Mouse (Mus musculus) lung, postnatal 25 days (tissue): ENCODE measurements around the gene Tmem169.

ENCODE experiments used
- DNase-seq: peaks from one replicate; pipeline ENCODE4 v3.0.0; 2022; ENCODE audit warnings: low spot score

The Tmem169 gene

DNA sequence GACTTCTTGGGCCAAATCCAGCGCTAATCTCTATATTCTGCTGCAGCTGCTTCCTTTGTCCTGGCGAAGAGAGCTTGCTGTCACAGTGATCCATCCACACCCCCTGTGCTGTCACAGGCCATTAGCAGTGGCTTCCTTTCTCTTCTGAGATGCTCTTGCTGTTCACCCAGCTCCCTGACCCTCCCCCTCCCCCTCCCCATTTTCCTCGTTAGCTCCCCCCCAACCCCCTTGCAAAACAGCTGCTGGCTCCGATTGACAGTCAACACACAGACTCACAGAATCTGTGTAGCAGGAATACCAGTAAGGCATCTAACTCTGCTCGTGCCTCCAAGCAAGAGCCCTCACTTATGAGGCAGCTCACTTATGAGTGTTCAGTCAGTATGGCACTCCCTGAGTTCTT lies 2.7 kb downstream of the Tmem169 start:
- no peak for DNase-seq

DNA sequence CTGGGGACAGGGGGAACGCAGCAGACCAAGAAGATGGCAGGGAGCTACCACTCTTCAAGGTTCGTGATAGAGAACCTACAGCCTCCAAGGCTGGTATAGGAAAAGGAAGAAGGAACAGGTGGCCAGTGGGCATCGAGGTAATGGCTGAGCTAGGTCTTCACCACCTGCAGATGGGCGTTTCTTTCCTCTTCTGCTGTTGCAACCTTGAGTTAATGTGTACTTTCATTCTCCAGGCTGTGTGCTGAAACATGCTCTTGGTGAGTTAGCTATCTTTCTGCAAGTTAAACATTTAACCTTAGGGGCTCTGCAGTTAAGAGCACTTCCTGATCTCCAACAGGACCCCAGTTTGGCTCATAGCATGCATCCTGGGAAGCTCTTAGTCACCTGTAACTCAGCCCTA lies 3.7 kb downstream of the Tmem169 start:
- no peak for DNase-seq

DNA sequence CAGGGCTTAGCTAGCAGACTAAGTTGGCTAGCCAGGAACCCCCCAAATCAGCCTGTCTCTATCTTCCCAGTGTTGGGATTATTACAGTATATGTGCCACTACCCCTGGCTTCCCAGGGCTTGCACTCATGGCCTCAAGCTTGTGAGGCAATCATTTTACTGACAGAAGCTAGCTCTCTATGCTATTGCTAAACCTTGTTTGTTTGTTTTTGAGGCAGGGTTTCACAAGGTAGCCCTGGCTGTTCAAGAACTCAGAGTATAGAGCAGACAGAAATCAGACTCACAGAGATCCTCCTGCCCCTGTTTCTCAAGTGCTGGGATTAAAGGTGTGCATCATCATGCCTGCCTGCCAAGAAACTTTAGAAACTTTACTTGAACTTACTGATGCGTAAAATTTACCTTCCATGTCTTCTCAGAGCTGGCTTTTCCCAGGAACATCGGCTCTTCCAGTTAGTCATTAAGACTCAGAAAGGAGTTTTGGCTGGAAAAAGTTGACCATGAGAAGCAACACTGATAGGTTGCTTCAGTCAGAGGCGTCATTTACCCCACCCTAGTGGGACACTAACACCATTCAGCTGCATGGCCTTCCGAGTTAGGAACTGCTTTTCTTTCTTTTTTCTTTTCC lies 4.5 kb downstream of the Tmem169 start:
- DNase-seq, result no peak

DNA sequence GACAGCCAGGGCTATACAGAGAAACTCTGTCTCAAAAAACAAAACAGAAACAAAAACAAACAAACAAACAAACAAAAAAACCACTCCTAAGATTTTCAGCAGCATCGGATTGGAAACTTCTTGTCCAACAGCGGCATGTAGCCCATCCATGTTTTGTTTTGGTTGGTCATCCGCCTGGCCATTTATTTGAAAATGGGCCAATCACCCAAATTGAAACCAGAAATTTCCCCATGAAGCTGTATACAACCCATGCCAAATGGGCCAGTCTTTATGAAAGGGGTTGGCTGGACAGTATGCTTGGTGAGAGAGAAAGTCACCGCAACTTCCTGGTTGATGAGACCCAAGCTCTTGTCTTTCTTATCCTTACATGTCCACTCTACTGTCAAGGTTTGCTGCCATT lies 6.7 kb downstream of the Tmem169 start:
- no peak for DNase-seq

DNA sequence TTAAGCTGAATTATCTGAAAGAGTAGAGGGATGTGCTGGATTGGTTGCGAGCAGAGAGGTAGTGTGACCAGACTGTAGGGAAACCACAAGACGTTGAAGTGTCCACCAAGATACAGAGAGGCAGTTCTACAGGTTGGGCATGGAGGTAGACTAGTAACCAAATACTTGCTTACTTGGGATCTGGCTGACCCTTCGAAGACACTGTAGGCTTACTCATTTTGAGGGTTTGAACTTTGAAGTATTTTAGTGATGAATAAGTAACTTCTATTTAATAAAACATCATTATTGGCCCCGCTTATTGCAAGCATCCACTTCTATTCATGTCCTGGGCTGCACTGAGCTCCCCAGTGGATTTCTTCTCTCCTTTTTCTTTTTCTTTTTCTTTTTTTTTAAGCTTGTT lies 7.3 kb downstream of the Tmem169 start:
- DNase-seq, result no peak

DNA sequence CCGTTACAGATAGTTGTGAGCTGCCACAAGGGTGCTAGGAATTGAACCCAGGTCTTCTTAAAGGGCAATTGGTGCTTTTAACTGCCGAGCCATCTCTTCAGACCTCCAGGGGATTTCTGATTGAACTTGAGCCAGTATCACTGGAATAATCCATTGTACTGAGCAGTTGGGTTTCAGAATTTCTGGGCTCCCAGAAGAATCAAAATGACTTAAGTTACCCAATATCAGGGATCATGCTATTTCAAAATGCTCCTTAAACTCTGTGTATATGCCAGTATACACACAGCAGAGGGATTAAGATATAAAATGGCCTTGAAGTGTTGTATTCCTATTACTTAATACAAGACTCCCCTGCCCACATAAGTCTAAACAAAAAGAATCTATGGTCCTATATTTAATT lies 7.8 kb downstream of the Tmem169 start:
- DNase-seq, result no peak

DNA sequence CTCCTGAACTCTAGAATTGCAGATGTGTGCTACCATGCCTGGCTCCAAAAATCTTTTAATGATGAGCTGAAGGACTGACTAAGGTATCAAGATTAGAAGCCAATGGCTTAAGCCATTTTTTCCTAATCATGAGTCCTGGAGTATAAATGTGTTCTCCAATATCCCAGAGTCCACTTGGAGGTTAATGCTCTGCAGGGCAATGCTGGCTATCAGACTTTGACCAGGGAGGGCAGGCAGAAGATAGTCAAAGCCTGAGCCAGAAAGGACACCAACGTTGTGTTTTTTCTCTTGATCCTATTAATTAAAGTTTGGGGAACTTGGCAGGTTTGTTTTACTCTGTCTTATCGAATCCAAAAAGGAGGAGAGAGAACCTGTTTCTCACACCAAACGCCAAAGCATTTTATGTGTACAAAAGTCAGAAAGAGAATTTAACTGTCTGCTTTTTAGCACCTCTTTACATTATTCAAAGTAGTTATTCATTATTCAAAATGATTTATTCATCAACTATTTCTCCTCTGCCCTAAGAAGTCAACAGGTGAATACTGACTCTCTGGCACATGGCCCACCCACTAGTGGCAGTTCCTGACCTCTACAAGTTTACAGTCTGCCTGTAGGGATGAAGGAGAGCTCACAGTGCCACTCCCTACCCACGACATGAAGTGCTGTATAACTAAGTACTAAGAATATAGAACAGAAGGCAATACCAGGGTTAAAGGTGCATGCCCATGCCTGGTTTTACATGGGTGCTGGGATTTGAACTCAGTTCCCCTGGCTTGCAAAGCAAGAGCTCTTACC lies 9.9 kb downstream of the Tmem169 start:
- no peak for DNase-seq

DNA sequence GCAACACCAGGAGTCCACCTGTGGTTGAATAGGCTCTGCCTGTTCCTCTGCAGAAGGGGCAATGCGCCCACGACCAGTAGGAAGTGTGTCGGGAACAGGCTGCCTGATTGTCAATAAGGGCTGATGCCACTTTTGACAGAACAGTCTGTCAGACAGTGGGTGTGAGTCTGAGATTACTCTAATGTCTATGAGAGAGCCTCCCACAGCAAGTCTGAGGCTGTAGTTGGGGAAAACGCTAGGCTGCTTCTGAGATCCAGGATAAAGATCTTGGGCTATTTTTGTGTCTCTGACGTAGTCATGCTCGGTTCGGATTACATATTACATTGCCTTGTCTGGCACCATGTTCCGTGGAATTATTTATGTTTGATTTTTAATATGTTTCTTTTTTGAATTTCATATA lies 11.6 kb downstream of the Tmem169 start:
- no peak for DNase-seq

DNA sequence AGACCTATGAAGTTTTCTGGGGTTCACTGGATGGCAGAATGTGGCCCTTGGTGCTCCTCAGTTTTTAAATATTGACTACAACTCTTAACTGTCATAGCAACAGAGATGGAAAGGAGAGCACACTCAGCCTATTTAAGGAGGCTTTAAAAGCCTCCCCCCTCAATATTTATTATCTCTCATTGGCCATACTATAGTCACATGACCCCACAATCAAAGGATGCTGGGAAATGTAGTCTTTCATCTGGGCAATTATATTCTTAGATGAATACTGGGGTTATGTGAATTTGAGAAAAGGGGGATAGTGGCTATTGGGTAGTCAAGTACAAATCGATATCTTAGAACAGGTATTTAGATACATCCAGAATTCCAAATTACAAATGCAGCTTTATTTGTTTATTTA lies 17.7 kb downstream of the Tmem169 start:
- DNase-seq, result no peak

DNA sequence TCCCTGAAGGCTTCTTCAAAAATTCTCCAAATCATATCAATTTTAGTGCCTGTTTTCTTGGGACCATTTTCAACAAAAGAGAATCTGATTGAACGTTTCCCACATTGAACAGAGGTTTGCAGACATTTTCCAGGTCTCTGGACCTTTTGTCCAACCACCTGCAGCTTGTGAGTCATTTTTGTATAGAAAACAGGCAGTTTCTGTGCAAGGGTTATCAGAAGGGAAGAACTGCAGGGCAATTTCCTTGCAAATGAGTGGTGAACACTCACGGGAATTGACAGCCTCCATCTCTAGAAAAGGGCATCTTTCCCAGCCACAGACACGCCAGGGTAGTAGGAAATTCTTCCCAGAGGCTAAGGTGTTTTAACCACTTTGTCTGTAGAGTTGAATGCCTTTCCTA lies 22.1 kb downstream of the Tmem169 start:
- DNase-seq, result no peak

DNA sequence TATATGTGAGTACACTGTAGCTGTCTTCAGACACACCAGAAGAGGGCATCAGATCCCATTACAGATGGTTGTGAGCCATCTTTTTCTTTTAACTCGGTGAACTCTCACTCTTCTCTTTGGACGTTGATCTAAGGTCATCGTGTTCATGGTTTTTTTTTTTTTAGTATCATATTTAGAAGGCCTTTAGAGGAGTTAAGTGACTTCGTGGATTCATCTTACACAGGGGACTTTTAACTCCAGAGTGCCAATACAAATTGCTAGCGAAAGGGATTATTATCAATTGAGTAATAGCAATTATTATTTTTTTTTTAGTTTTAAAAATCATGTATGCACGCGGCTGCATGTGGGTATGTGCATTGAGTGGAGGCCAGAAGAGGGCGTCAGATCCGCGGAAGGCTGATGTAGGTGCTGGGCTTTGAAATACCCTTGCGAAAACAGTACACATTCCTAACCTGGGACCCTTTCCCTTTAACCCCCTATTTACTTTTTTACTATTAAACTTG lies 22.6 kb downstream of the Tmem169 start:
- DNase-seq, result peak; percentile 27

DNA sequence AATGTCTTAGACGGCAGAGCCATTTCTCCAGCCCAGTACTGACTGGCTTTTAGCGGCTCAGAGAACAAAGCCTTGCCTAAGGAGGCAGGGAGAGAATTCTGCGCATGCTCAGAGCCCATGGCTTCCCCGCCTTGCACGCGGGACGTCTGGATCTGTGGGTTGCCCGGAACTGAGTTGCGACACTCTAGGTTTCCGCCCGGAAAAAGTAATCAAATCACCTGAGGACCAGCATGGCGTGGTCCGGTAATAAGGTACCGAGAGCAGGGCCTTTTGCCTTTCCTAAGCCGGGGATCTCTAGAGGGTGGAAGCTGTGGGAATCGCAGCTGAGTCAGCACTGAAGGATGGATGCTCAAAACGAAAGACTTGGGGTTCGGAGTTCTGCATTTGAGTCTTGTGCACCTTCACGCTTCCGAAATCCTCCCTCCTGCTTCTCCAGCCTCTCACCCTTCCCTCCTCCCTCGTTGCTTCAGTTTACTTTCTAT lies 23.2 kb downstream of the Tmem169 start, which contains the start of gene Xrcc5:
Xrcc5 (plus strand) TSS at position 105 of the 482 bp plus-strand sequence.
- peak; percentile 93 for DNase-seq

DNA sequence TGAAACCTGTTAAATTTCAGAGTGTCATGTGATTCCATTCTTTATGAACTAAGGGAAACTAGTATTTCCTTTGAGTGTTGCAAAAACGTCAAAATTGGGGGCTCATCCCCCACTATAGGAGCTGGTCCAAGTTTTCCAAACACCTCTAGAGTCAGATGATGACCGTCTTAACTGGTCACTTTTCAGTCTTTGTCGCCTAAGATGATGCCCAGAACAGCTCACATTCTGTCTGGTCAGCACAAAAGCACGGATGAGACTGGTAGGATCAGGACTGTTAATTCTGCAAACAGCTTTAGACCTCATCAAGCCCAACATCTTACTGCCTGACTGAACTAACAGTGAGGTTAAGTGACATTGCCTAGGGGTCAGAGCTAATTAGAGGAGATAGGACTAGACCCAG lies 24.8 kb downstream of the Tmem169 start:
- DNase-seq, result no peak

DNA sequence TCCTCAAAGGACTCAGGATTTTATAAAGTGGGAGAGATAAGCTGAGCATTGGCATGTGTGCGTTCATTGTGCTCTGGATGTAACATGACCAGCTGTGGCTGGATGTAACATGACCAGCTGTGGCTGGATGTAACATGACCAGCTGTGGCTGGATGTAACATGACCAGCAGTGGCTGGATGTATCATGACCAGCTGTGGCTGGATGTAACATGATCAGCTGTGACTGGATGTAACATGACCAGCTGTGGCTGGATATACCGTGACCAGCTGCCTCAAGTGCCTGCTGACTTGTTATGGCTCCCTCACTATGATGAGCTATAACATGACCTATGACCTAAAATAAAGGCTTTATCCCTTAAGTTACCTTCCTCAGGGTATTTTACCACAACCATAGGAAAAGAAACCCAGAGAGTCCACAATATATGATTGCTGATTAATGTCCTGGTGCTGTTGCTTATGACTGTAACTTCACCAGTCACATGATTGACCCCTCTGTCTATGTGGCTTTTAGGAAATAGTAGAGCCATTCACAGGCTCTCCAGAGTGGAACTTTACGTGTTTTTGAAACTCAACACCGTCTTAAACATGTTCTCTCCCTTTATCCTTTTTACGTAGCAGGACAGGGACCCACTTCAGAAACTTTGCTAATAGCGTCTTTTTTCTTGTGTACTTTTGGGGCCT lies 25.7 kb downstream of the Tmem169 start:
- no peak for DNase-seq

DNA sequence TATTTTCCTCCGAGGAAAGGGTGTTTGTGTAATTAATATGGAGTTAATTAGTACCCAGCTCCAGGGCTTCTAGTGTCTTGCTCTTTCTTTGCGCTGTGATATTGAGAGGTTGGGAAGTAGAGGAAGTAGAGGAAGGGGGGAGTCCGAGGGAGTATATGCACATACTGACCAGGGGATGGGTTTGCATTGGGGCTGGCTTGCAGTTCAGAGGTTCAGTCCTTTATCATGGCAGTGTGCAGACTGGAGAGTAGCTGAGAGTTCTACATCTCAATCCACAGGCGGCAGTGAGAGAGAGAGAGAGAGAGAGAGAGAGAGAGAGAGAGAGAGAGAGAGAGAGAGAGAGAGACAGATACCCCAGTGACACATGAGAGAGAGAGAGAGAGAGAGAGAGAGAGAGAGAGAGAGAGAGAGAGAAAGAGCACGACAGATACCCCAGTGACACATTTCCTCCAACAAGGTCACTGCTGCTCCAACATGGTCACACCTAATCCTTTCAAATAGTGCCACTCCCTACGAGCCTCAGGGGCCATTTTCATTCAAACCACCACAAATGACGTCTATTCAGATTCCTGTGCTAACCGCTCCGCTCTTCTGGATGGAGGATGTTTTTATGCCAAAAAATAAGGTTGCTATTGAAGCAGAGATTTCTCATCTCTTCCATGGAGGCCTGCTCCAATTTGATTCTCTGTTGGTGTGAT lies 28.7 kb downstream of the Tmem169 start:
- no peak for DNase-seq

DNA sequence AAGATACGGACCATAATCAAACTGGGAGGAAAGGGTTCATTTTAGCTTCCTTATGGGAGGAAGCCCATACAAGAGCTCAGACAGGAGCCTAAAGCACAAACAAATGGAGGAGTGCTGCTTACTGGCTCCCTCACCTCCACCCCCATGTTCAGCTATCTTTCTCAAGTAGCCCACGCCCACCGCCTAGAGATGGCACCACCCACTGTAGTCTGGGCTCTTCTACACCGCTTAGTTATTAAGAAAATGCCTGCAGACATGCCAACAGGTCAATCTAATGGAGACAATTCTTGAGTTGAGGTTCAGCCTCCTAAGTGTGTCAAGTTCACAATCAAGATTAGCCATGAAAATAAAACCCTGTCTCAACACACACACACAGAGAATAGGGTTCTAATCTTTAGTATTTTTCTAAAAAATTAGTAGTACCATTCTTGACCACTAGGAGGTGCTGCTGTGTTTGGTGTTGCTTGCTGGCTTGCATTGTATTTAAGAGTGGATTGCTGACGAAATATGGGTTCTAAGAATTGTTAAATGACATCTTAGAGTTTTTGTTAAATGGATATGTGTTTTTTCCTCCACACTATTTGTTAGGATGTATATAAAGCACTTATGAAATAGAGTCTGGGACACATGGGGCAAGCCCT lies 29.4 kb downstream of the Tmem169 start:
- peak; percentile 37 for DNase-seq

DNA sequence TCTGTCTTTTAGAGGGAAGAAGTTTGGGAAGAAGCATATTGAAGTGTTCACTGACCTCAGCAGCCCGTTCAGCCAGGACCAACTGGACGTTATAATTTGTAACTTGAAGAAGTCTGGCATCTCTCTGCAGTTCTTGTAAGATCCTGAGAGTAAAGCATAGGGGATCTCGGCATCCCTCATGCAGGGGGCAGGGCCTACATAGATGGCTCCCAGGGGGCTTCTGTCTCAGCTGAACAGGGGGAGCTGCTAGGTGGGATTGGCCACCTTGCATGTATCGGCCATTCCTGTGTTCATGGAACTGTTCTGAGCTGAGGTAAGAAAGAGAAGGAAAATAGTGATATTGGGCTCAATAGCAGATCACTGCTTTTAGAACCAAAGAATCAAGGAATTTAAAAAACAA lies 31.3 kb downstream of the Tmem169 start:
- DNase-seq, result no peak

DNA sequence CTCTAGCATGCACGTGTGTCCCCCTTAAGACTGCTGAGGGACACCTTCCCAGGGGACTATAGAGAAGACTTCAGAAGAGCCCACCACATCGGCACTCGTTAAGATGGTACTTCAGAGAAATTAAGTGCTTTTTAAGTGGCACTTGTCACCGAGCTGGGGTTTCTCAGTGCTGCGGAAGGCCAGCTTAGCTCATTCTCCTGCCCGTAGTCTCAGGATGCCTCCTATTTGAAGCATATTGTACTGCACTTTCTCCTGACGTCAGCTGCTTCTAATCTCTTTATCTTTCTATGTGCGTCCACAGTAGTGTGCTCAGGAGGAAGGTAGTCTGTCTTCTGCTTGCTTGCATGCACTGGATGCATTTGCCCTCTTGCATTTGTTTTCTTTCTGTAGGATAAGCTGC lies 32.2 kb downstream of the Tmem169 start:
- peak; percentile 12 for DNase-seq

DNA sequence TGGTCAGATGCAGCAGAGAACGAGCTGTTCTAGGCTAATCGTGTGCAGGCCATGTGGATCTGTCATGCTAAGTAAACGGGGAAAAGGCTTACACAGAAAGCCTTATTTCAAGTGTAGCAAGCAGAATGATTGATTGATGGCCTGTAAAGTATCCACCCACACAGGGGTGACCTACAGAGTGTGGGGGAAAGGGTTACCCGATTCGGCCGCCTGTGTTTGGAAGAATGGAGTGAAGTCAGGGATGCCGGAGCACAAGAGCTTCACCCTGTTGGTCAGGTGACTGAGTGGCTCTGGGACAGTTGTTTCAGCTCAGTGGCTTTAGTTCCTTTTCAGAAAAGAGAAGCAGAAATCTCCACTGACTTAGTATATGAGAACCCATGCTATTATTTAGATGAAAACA lies 32.7 kb downstream of the Tmem169 start:
- DNase-seq, result peak; percentile 3

DNA sequence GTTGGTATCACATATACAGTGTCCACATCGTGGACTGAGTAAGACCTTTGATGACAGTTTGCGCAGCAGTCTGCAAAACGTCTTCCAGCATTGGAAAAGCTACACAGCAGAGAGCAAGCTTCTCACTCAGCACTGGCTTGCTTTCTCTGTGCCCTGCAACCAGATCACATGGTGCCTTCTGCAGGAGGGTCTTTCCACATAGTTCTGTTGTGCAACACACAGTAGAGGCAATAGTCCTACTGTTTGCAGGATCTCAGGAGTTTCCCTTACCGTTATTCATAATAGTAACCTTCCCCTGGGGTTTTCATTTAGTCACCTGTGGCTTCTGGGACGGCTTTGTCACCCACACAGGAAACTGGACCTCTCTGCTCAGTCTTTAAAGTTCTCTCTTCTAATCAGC lies 36.6 kb downstream of the Tmem169 start:
- DNase-seq, result no peak

DNA sequence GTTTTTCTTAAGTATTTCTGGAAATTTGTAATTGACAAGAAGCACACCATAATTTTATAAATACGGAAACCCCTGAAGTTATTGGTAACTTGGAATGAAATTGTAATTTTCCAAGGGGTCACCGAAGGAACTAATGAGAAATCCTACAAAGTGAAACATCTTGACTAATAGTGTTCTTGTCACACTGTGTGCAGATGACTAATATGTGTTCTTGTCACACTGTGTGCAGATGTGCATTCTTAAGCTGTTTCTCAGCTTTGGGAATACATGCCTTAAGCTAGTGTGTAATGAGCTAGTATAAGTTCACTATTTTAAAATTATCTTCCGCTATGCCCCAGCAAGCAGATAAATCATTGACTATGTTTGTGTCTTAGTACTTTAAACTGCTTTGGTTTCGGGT lies 39.1 kb downstream of the Tmem169 start:
- no peak for DNase-seq
